Comparison of ENCODE assay signal across 16 mouse cellular contexts in genomic region chr16:13054956-13055355, GRCm38 (mm10).
"Had no signal": no experiment of that assay in that cellular context is flagged by ENCODE, and none has a peak within 500 bp of the region (broad histone marks: within the 10 kb centered on the region; RNA-seq: fewer than 3 reads in every experiment).

No protein-coding gene starts in this region.

- H3K36me3 ChIP-seq: liver, embryonic 15.5 days; lung, embryonic 15.5 days; midbrain, embryonic 13.5 days; midbrain, embryonic 15.5 days; neural tube, embryonic 12.5 days; stomach, embryonic 15.5 days had no signal

- H3K4me1 ChIP-seq: liver, embryonic 15.5 days; lung, embryonic 15.5 days; megakaryocyte, embryonic 14.5 days; midbrain, embryonic 13.5 days; midbrain, embryonic 15.5 days; neural tube, embryonic 12.5 days; stomach, embryonic 15.5 days had no signal

- H3K27ac ChIP-seq: liver, embryonic 15.5 days; lung, embryonic 15.5 days; macrophage; midbrain, embryonic 13.5 days; midbrain, embryonic 15.5 days; neural tube, embryonic 12.5 days; stomach, embryonic 15.5 days; stomach, postnatal 0 days had no signal

- H3K4me2 ChIP-seq: liver, embryonic 15.5 days; lung, embryonic 15.5 days; midbrain, embryonic 11.5 days; midbrain, embryonic 13.5 days; midbrain, embryonic 15.5 days; neural tube, embryonic 12.5 days; stomach, embryonic 15.5 days had no signal

- DNase-seq: liver, postnatal 0 days; lung, postnatal 36 days; right cerebral cortex, postnatal 14 days; thymus, adult 2 months; thymus, postnatal 25 days had no signal

- H3K9ac ChIP-seq: liver, embryonic 15.5 days; liver, postnatal 0 days; lung, embryonic 15.5 days; midbrain, embryonic 13.5 days; midbrain, embryonic 15.5 days; neural tube, embryonic 12.5 days; stomach, embryonic 15.5 days had no signal

- H3K4me3 ChIP-seq: liver, embryonic 15.5 days; lung, embryonic 15.5 days; megakaryocyte, embryonic 14.5 days; midbrain, embryonic 13.5 days; midbrain, embryonic 15.5 days; neural tube, embryonic 12.5 days; stomach, embryonic 15.5 days had no signal

- H3K27me3 ChIP-seq: liver, embryonic 15.5 days; lung, embryonic 15.5 days; megakaryocyte, embryonic 14.5 days; midbrain, embryonic 13.5 days; midbrain, embryonic 15.5 days; neural tube, embryonic 12.5 days; stomach, embryonic 15.5 days had no signal

- ATAC-seq: liver, postnatal 0 days; lung, postnatal 0 days; midbrain, embryonic 13.5 days; midbrain, embryonic 15.5 days had no signal

- H3K9me3 ChIP-seq: liver, embryonic 15.5 days; lung, embryonic 15.5 days; midbrain, embryonic 13.5 days; midbrain, embryonic 15.5 days; neural tube, embryonic 12.5 days; stomach, embryonic 15.5 days had no signal
